Mouse (Mus musculus): ENCODE data around the gene Olfr1362. TPM values are rescaled to one million over a fixed set of nuclear protein-coding genes. Genes with fewer than 3 reads are reported as not detected.

Olfr1362 gene
- not detected in 2 replicates for polyA plus RNA-seq (2014; fragmentation: Nextera tagmentation; extraction: Ambion mirVana)

DNA sequence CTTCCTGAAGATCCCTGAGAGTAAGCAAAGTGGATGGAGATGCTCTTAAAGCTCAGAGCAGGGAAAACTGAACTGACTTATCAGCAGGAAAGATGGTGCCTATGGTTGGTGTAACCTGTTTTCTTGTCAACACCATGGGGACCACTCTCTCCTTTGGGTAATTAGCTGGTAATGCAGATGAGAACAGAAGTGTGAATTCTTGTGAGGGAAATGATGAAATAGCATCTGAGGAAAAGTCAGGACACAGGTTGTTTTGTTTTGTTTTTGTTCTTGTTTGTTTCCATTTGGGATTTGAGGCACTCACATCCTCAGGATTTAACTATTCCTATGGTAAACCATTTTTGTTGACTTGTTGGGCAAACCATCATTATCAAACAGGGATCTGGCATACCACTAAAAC lies at the start of gene Olfr1362:
Gene Olfr1362 (minus strand): TSS at position 101 of the 400 bp plus-strand sequence.
- H3K27me3 ChIP-seq (ENCODE audit: control insufficient read depth, insufficient read depth, low read length) = no peaks in the 10 kb centered on the region
- no peak within 1 kb of the TSS for H3K4me3 ChIP-seq (ENCODE audit: low read depth, low read length)
- H3K4me1 ChIP-seq (ENCODE audit: control insufficient read depth, insufficient read depth, low read length) = no peaks in the 10 kb centered on the region
- no peaks in the 10 kb centered on the region for H3K9me3 ChIP-seq (ENCODE audit: control insufficient read depth, low read length)
- H3K27ac ChIP-seq (ENCODE audit: low read depth, low read length) = no peak within 1 kb of the TSS
- ATAC-seq (ENCODE audit: insufficient read depth, low FRiP score, low TSS enrichment) (no peak), DNase-seq (ENCODE audit: low spot score) (no peak)
- H3K4me2 ChIP-seq (ENCODE audit: low read depth) = no peak within 1 kb of the TSS
- H3K36me3 ChIP-seq (ENCODE audit: control insufficient read depth, insufficient read depth, low read length) = no peaks in the 10 kb centered on the region
- no peak within 1 kb of the TSS for H3K9ac ChIP-seq (ENCODE audit: low read length)

GRCm38 (mm10) chr13:21663286-21663685 lies 49.5 kb upstream of the Olfr1362 start, which contains the start of gene Olfr1361:
TSS of gene Olfr1361 (minus strand) at chr13:21663386.
- no peak within 1 kb of the TSS for H3K27ac ChIP-seq (ENCODE audit: low read depth, low read length)
- H3K9me3 ChIP-seq (ENCODE audit: control insufficient read depth, low read length) = no peaks in the 10 kb centered on the region
- ATAC-seq (ENCODE audit: insufficient read depth, low FRiP score, low TSS enrichment) (no peak), DNase-seq (ENCODE audit: low spot score) (no peak)
- no peak within 1 kb of the TSS for H3K4me3 ChIP-seq (ENCODE audit: low read depth, low read length)
- H3K36me3 ChIP-seq (ENCODE audit: control insufficient read depth, insufficient read depth, low read length) = no peaks in the 10 kb centered on the region
- H3K4me2 ChIP-seq (ENCODE audit: low read depth) = no peak within 1 kb of the TSS
- no peak within 1 kb of the TSS for H3K9ac ChIP-seq (ENCODE audit: low read length)
- H3K4me1 ChIP-seq (ENCODE audit: control insufficient read depth, insufficient read depth, low read length) = no peaks in the 10 kb centered on the region
- WGBS = 69% methylated on average over 2 of the region's 2 CpGs
- H3K27me3 ChIP-seq (ENCODE audit: control insufficient read depth, insufficient read depth, low read length) = no peaks in the 10 kb centered on the region

GRCm38 (mm10) chr13:21642418-21642817 lies 28.6 kb upstream of the Olfr1362 start, which contains the start of gene Olfr11:
TSS of gene Olfr11 (minus strand) at chr13:21642518.
- Histone ChIP-seq H3K9ac (ENCODE audit: low read length) (no peak within 1 kb of the TSS), H3K27ac (ENCODE audit: low read depth, low read length) (no peak within 1 kb of the TSS), H3K4me1 (ENCODE audit: control insufficient read depth, insufficient read depth, low read length) (no peaks in the 10 kb centered on the region), H3K36me3 (ENCODE audit: control insufficient read depth, insufficient read depth, low read length) (no peaks in the 10 kb centered on the region), H3K4me3 (ENCODE audit: low read depth, low read length) (no peak within 1 kb of the TSS), H3K4me2 (ENCODE audit: low read depth) (no peak within 1 kb of the TSS), H3K9me3 (ENCODE audit: control insufficient read depth, low read length) (no peaks in the 10 kb centered on the region), H3K27me3 (ENCODE audit: control insufficient read depth, insufficient read depth, low read length) (no peaks in the 10 kb centered on the region)
- DNase-seq (ENCODE audit: low spot score) = no peak
- 83% methylated on average over 2 of the region's 2 CpGs for WGBS
- ATAC-seq (ENCODE audit: insufficient read depth, low FRiP score, low TSS enrichment) = no peak

DNA sequence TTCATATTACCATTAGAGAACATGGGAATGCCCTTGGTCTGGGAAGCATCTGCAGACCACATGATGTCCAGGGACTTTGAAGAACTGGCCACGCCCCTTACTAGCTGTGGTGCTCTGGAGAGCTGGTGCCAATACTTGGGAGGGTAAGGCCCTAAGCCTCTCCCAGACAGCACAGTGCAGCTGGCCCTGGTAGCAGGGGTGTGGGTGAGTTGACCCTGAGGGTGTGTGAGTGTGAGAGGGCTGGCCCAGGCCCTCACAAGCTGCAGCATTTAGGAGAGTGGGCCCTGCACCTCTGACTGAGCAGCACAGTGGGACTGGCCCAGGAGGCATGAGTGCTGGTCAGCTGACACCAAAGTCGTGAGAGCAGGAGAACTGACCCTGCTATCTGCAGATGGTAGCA lies 22.2 kb downstream of the Olfr1362 start:
- Histone ChIP-seq H3K4me3 (ENCODE audit: low read depth, low read length) (no peak overlapping the region), H3K27me3 (ENCODE audit: control insufficient read depth, insufficient read depth, low read length) (no peaks in the 10 kb centered on the region), H3K4me1 (ENCODE audit: control insufficient read depth, insufficient read depth, low read length) (no peaks in the 10 kb centered on the region), H3K9ac (ENCODE audit: low read length) (no peak overlapping the region), H3K4me2 (ENCODE audit: low read depth) (no peak overlapping the region), H3K9me3 (ENCODE audit: control insufficient read depth, low read length) (0 out of 2 replicates have a peak, but pooled peaks cover 2% of the 10 kb centered on the region), H3K27ac (ENCODE audit: low read depth, low read length) (no peak overlapping the region), H3K36me3 (ENCODE audit: control insufficient read depth, insufficient read depth, low read length) (no peaks in the 10 kb centered on the region)
- no peak for ATAC-seq (ENCODE audit: insufficient read depth, low FRiP score, low TSS enrichment)
- WGBS = 57% methylated on average over 2 of the region's 2 CpGs
- no peak for DNase-seq (ENCODE audit: low spot score)

DNA sequence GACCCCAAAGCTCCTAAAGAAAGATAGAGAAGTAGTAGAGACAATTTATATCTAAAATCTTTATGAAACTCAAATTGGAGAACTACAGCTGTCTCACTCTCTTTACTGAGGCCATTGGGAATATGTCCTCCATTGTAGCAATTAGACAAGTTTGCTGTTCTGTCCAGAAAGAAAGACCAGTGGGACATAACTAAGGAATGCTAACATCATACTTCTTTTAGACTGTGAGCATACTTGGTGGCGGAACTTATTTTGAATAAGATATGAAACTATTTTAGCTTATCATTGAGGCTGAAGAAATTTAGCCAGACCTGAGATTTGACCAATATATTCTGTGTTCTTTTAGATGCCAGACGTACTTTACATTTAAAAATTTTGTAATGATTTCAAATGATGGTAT lies 32.2 kb downstream of the Olfr1362 start, which contains the start of gene Olfr1364:
Gene Olfr1364 (minus strand): TSS at position 101 of the 400 bp plus-strand sequence.
- H3K4me3 ChIP-seq (ENCODE audit: low read depth, low read length) = no peak within 1 kb of the TSS
- 89% methylated on average over 2 of the region's 2 CpGs for WGBS
- no peak for ATAC-seq (ENCODE audit: insufficient read depth, low FRiP score, low TSS enrichment)
- H3K27me3 ChIP-seq (ENCODE audit: control insufficient read depth, insufficient read depth, low read length) = no peaks in the 10 kb centered on the region
- H3K4me1 ChIP-seq (ENCODE audit: control insufficient read depth, insufficient read depth, low read length) = no peaks in the 10 kb centered on the region
- no peak within 1 kb of the TSS for H3K27ac ChIP-seq (ENCODE audit: low read depth, low read length)
- no peak for DNase-seq (ENCODE audit: low spot score)
- H3K9ac ChIP-seq (ENCODE audit: low read length) = no peak within 1 kb of the TSS
- H3K9me3 ChIP-seq (ENCODE audit: control insufficient read depth, low read length) = no peaks in the 10 kb centered on the region
- H3K36me3 ChIP-seq (ENCODE audit: control insufficient read depth, insufficient read depth, low read length) = no peaks in the 10 kb centered on the region
- H3K4me2 ChIP-seq (ENCODE audit: low read depth) = no peak within 1 kb of the TSS

Other genes starting within 250 kb of the Olfr1362 start
- gene Zkscan3, start 211.3 kb downstream of the Olfr1362 start, polyA plus RNA-seq (2014; fragmentation: Nextera tagmentation; extraction: Ambion mirVana) = 79.8 and 84.7 TPM in 2 replicates
- gene Pgbd1, start 173.0 kb downstream of the Olfr1362 start, polyA plus RNA-seq (2014; fragmentation: Nextera tagmentation; extraction: Ambion mirVana) = 4.1 and 4.9 TPM in 2 replicates
- 14.9 and 17.5 TPM in 2 replicates for gene Zscan26, start 160.3 kb downstream of the Olfr1362 start, polyA plus RNA-seq (2014; fragmentation: Nextera tagmentation; extraction: Ambion mirVana)
- 2.5 and 3.2 TPM in 2 replicates for gene Nkapl, start 145.5 kb downstream of the Olfr1362 start, polyA plus RNA-seq (2014; fragmentation: Nextera tagmentation; extraction: Ambion mirVana)
- 4.0 and 4.5 TPM in 2 replicates for gene Zkscan4, start 135.1 kb downstream of the Olfr1362 start, polyA plus RNA-seq (2014; fragmentation: Nextera tagmentation; extraction: Ambion mirVana)
- gene Gm10065, start 134.6 kb downstream of the Olfr1362 start, polyA plus RNA-seq (2014; fragmentation: Nextera tagmentation; extraction: Ambion mirVana) = 3.5 TPM in 1 of 2 replicates, not detected in the other
- gene AK157302, start 118.8 kb downstream of the Olfr1362 start, polyA plus RNA-seq (2014; fragmentation: Nextera tagmentation; extraction: Ambion mirVana) = 0.15 and 0.61 TPM in 2 replicates
- gene Gm11273, start 112.6 kb downstream of the Olfr1362 start, polyA plus RNA-seq (2014; fragmentation: Nextera tagmentation; extraction: Ambion mirVana) = 3.5 and 6.3 TPM in 2 replicates
- 10.5 and 12.1 TPM in 2 replicates for gene Zkscan8, start 82.9 kb downstream of the Olfr1362 start, polyA plus RNA-seq (2014; fragmentation: Nextera tagmentation; extraction: Ambion mirVana)
- gene Olfr1366, start 71.2 kb downstream of the Olfr1362 start, polyA plus RNA-seq (2014; fragmentation: Nextera tagmentation; extraction: Ambion mirVana) = 0.12 and 0.23 TPM in 2 replicates
- gene Olfr1535, start 54.1 kb downstream of the Olfr1362 start, polyA plus RNA-seq (2014; fragmentation: Nextera tagmentation; extraction: Ambion mirVana) = 0.05 TPM in 1 of 2 replicates, not detected in the other
- not detected in 2 replicates for gene Olfr1364, start 32.3 kb downstream of the Olfr1362 start, polyA plus RNA-seq (2014; fragmentation: Nextera tagmentation; extraction: Ambion mirVana)
- gene Olfr11, start 28.5 kb upstream of the Olfr1362 start, polyA plus RNA-seq (2014; fragmentation: Nextera tagmentation; extraction: Ambion mirVana) = not detected in 2 replicates
- gene Olfr1361, start 49.4 kb upstream of the Olfr1362 start, polyA plus RNA-seq (2014; fragmentation: Nextera tagmentation; extraction: Ambion mirVana) = 0.08 TPM in 1 of 2 replicates, not detected in the other
- not detected in 2 replicates for gene Olfr1360, start 63.4 kb upstream of the Olfr1362 start, polyA plus RNA-seq (2014; fragmentation: Nextera tagmentation; extraction: Ambion mirVana)
- not detected in 2 replicates for gene Olfr1359, start 84.1 kb upstream of the Olfr1362 start, polyA plus RNA-seq (2014; fragmentation: Nextera tagmentation; extraction: Ambion mirVana)
- gene Hist1h2bl, start 102.1 kb upstream of the Olfr1362 start, polyA plus RNA-seq (2014; fragmentation: Nextera tagmentation; extraction: Ambion mirVana) = 2.1 and 2.3 TPM in 2 replicates
- 13.2 and 19.5 TPM in 2 replicates for gene Hist1h2ai, start 102.4 kb upstream of the Olfr1362 start, polyA plus RNA-seq (2014; fragmentation: Nextera tagmentation; extraction: Ambion mirVana)
- 5.6 and 23.9 TPM in 2 replicates for gene Hist1h3h, start 103.6 kb upstream of the Olfr1362 start, polyA plus RNA-seq (2014; fragmentation: Nextera tagmentation; extraction: Ambion mirVana)
- 4.3 and 4.6 TPM in 2 replicates for gene Hist1h2bm, start 108.0 kb upstream of the Olfr1362 start, polyA plus RNA-seq (2014; fragmentation: Nextera tagmentation; extraction: Ambion mirVana)
- 1.1 and 1.4 TPM in 2 replicates for gene Hist1h4j, start 121.0 kb upstream of the Olfr1362 start, polyA plus RNA-seq (2014; fragmentation: Nextera tagmentation; extraction: Ambion mirVana)
- 1.8 and 2.3 TPM in 2 replicates for gene Hist1h4k, start 136.5 kb upstream of the Olfr1362 start, polyA plus RNA-seq (2014; fragmentation: Nextera tagmentation; extraction: Ambion mirVana)
- gene Hist1h2ak, start 139.8 kb upstream of the Olfr1362 start, polyA plus RNA-seq (2014; fragmentation: Nextera tagmentation; extraction: Ambion mirVana) = 8.1 and 9.3 TPM in 2 replicates
- 2.1 and 3.2 TPM in 2 replicates for gene Hist1h2bn, start 140.1 kb upstream of the Olfr1362 start, polyA plus RNA-seq (2014; fragmentation: Nextera tagmentation; extraction: Ambion mirVana)
- gene Hist1h1b, start 166.6 kb upstream of the Olfr1362 start, polyA plus RNA-seq (2014; fragmentation: Nextera tagmentation; extraction: Ambion mirVana) = 15.4 and 16.9 TPM in 2 replicates
- 228 and 229 TPM in 2 replicates for gene Hist1h3i, start 169.3 kb upstream of the Olfr1362 start, polyA plus RNA-seq (2014; fragmentation: Nextera tagmentation; extraction: Ambion mirVana)
- gene Hist1h2an, start 173.2 kb upstream of the Olfr1362 start, polyA plus RNA-seq (2014; fragmentation: Nextera tagmentation; extraction: Ambion mirVana) = 11.7 and 14.0 TPM in 2 replicates
- 2.2 and 2.6 TPM in 2 replicates for gene Hist1h2bp, start 173.4 kb upstream of the Olfr1362 start, polyA plus RNA-seq (2014; fragmentation: Nextera tagmentation; extraction: Ambion mirVana)
- 20.3 and 20.8 TPM in 2 replicates for gene Hist1h2bq, start 196.2 kb upstream of the Olfr1362 start, polyA plus RNA-seq (2014; fragmentation: Nextera tagmentation; extraction: Ambion mirVana)
- not detected in 2 replicates for gene Hist1h2ao, start 196.4 kb upstream of the Olfr1362 start, polyA plus RNA-seq (2014; fragmentation: Nextera tagmentation; extraction: Ambion mirVana)
- not detected in 2 replicates for gene Hist1h4m, start 197.7 kb upstream of the Olfr1362 start, polyA plus RNA-seq (2014; fragmentation: Nextera tagmentation; extraction: Ambion mirVana)
- 10.5 and 15.6 TPM in 2 replicates for gene Hist1h4n, start 218.2 kb upstream of the Olfr1362 start, polyA plus RNA-seq (2014; fragmentation: Nextera tagmentation; extraction: Ambion mirVana)
- 4,141 and 4,626 TPM in 2 replicates for gene Hist1h2ap, start 219.5 kb upstream of the Olfr1362 start, polyA plus RNA-seq (2014; fragmentation: Nextera tagmentation; extraction: Ambion mirVana)
- 20.0 TPM in 2 replicates for gene Hist1h2br, start 219.7 kb upstream of the Olfr1362 start, polyA plus RNA-seq (2014; fragmentation: Nextera tagmentation; extraction: Ambion mirVana)